Mouse (Mus musculus) erythroblast, embryonic 14.5 days (primary cell): Measurements from ENCODE around the gene Slc30a4.

ENCODE experiments used
- GATA1 ChIP-seq: IDR thresholded peaks from 2 replicates; pipeline ENCODE4 v1.6.1; 2012; ENCODE audit warnings: low read length, inconsistent platforms, mixed read lengths
- TAL1 ChIP-seq: IDR thresholded peaks from 3 replicates; pipeline ENCODE4 v1.6.1; 2012; ENCODE audit warnings: low read length, inconsistent platforms, mixed read lengths

GRCm38 (mm10) chr2:122638673-122639072 is 63.8 kb downstream of the Slc30a4 start:
- TF ChIP-seq GATA1, result no peak
- TF ChIP-seq TAL1, result no peak
